Mouse (Mus musculus): Measurements from ENCODE around the gene Gemin4.

- TF ChIP-seq CTCF (IDR thresholded peaks at IDR 0.05; ENCODE audit: borderline replicate concordance, insufficient read depth, low read length) (no peak), POLR2A (IDR thresholded peaks at IDR 0.05; ENCODE audit: low read depth, low read length) (no peak)
Observed at GRCm38 (mm10) chr11:76167079-76167765, 50.2 kb downstream of the Gemin4 start.

Measured in embryonic fibroblast, embryonic 13.5 days (primary cell).